Mouse (Mus musculus): ENCODE measurements at regions not wholly inside any gene's neighbourhood (a gene's known extent, or its start where the extent isn't known, plus 50 kb on each side); places are given as distances from the start of the nearest gene placed in this dataset.

GRCm38 (mm10) chr12:25332384-25333035 lies 235.6 kb upstream of the Id2 start:
- Histone ChIP-seq H3K4me3 (ENCODE audit: low read depth, low read length) (no peak overlapping the region), H3K27me3 (replicated peaks; ENCODE audit: control insufficient read depth, insufficient read depth, low read length) (no peaks in the 10 kb centered on the region), H3K36me3 (ENCODE audit: control insufficient read depth, insufficient read depth, low read length) (no peaks in the 10 kb centered on the region), H3K9me3 (ENCODE audit: control insufficient read depth, low read length) (no peaks in the 10 kb centered on the region), H3K4me2 (ENCODE audit: low read length) (no peak overlapping the region), H3K9ac (ENCODE audit: low read length) (no peak overlapping the region), H3K27ac (ENCODE audit: low read depth) (no peak overlapping the region), H3K4me1 (replicated peaks; ENCODE audit: control insufficient read depth, insufficient read depth, low read length) (no peaks in the 10 kb centered on the region)
- DNase-seq (ENCODE audit: low spot score) (no peak), ATAC-seq (replicated peaks; ENCODE audit: low FRiP score, low TSS enrichment, low read depth) (no peak)
- 86% methylated on average over 11 of the region's 11 CpGs for WGBS

- no peak overlapping the region for H3K27ac ChIP-seq (ENCODE audit: low read depth)
- H3K9ac ChIP-seq (ENCODE audit: low read length) = no peak overlapping the region
- ATAC-seq (replicated peaks; ENCODE audit: low FRiP score, low TSS enrichment, low read depth) = no peak
- no peak overlapping the region for H3K4me2 ChIP-seq (ENCODE audit: low read length)
- H3K36me3 ChIP-seq (ENCODE audit: control insufficient read depth, insufficient read depth, low read length) = no peaks in the 10 kb centered on the region
- DNase-seq (ENCODE audit: low spot score) = no peak
- H3K27me3 ChIP-seq (replicated peaks; ENCODE audit: control insufficient read depth, insufficient read depth, low read length) = no peaks in the 10 kb centered on the region
- 65% methylated on average over 5 of the region's 5 CpGs for WGBS
- H3K4me1 ChIP-seq (replicated peaks; ENCODE audit: control insufficient read depth, insufficient read depth, low read length) = no peaks in the 10 kb centered on the region
- no peaks in the 10 kb centered on the region for H3K9me3 ChIP-seq (ENCODE audit: control insufficient read depth, low read length)
- H3K4me3 ChIP-seq (ENCODE audit: low read depth, low read length) = no peak overlapping the region
These were observed 233.2 kb upstream of the Id2 start for GRCm38 (mm10) chr12:25330004-25330708.

GRCm38 (mm10) chr12:25325901-25326300 lies 229.0 kb upstream of the Id2 start:
- WGBS = 83% methylated on average over 3 of the region's 3 CpGs
- no peak overlapping the region for H3K9ac ChIP-seq (ENCODE audit: low read length)

DNA sequence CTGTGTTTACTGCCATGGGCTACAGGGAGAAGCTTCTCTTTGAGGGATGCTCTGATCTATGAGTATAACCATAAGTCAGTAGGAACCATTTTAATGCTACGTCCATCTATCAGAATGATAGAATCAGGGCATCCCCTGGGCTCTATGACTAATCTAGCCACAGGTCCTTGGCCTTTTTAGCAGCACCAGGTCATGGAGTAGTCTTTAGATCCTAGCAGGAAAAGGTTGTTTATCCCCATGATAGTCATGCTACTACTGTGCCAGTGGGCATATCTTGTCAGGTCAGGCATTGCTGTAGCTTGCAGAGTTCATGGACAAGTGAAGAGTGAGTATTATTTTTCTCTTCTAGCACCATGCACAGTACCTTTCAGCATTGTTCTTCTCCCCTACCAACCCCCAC lies 226.2 kb upstream of the Id2 start:
- no peak overlapping the region for H3K4me2 ChIP-seq (ENCODE audit: low read length)
- H3K4me3 ChIP-seq (ENCODE audit: low read depth, low read length) = no peak overlapping the region
- no peak overlapping the region for H3K9ac ChIP-seq (ENCODE audit: low read length)
- H3K4me1 ChIP-seq (replicated peaks; ENCODE audit: control insufficient read depth, insufficient read depth, low read length) = no peaks in the 10 kb centered on the region
- no peak overlapping the region for H3K27ac ChIP-seq (ENCODE audit: low read depth)
- no peak for DNase-seq (ENCODE audit: low spot score)
- no peaks in the 10 kb centered on the region for H3K27me3 ChIP-seq (replicated peaks; ENCODE audit: control insufficient read depth, insufficient read depth, low read length)
- 87% methylated on average over 1 of the region's 1 CpGs for WGBS
- ATAC-seq (replicated peaks; ENCODE audit: low FRiP score, low TSS enrichment, low read depth) = no peak
- H3K9me3 ChIP-seq (ENCODE audit: control insufficient read depth, low read length) = no peaks in the 10 kb centered on the region
- no peaks in the 10 kb centered on the region for H3K36me3 ChIP-seq (ENCODE audit: control insufficient read depth, insufficient read depth, low read length)

More at GRCm38 (mm10) chr12:25325901-25326300, 229.0 kb upstream of the Id2 start:
- DNase-seq (ENCODE audit: low spot score) (no peak), ATAC-seq (replicated peaks; ENCODE audit: low FRiP score, low TSS enrichment, low read depth) (no peak)
- Histone ChIP-seq H3K27me3 (replicated peaks; ENCODE audit: control insufficient read depth, insufficient read depth, low read length) (no peaks in the 10 kb centered on the region), H3K4me2 (ENCODE audit: low read length) (no peak overlapping the region), H3K4me1 (replicated peaks; ENCODE audit: control insufficient read depth, insufficient read depth, low read length) (no peaks in the 10 kb centered on the region), H3K36me3 (ENCODE audit: control insufficient read depth, insufficient read depth, low read length) (no peaks in the 10 kb centered on the region), H3K4me3 (ENCODE audit: low read depth, low read length) (no peak overlapping the region), H3K9me3 (ENCODE audit: control insufficient read depth, low read length) (no peaks in the 10 kb centered on the region), H3K27ac (ENCODE audit: low read depth) (no peak overlapping the region)

GRCm38 (mm10) chr12:25320262-25320767 lies 223.4 kb upstream of the Id2 start:
- Histone ChIP-seq H3K4me1 (replicated peaks; ENCODE audit: control insufficient read depth, insufficient read depth, low read length) (no peaks in the 10 kb centered on the region), H3K27me3 (replicated peaks; ENCODE audit: control insufficient read depth, insufficient read depth, low read length) (no peaks in the 10 kb centered on the region), H3K4me3 (ENCODE audit: low read depth, low read length) (no peak overlapping the region), H3K9ac (ENCODE audit: low read length) (no peak overlapping the region), H3K36me3 (ENCODE audit: control insufficient read depth, insufficient read depth, low read length) (no peaks in the 10 kb centered on the region), H3K9me3 (ENCODE audit: control insufficient read depth, low read length) (no peaks in the 10 kb centered on the region), H3K4me2 (ENCODE audit: low read length) (no peak overlapping the region), H3K27ac (ENCODE audit: low read depth) (no peak overlapping the region)
- 90% methylated on average over 3 of the region's 3 CpGs for WGBS
- no peak for DNase-seq (ENCODE audit: low spot score)
- no peak for ATAC-seq (replicated peaks; ENCODE audit: low FRiP score, low TSS enrichment, low read depth)

DNA sequence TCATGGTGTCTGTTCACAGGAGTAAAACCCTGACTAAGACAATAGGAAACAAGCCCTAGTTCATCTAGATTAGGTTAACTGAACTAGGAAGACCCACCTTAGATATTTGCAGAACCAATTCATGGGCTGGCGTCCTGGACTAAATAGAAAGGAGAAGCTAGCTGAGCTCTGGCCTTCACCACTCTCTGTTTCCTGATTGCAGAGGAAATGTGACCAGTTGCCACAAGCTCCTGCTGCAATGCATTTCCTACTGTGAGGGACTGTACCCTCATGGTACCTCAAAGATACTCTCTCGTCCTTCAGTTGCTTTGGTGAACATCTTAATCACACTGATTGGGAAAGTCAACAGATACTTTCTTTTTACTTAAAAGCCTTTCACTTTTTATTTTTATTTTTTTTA lies 222.9 kb upstream of the Id2 start:
- ATAC-seq (replicated peaks; ENCODE audit: low FRiP score, low TSS enrichment, low read depth) = no peak
- 92% methylated on average over 2 of the region's 2 CpGs for WGBS
- no peak overlapping the region for H3K4me3 ChIP-seq (ENCODE audit: low read depth, low read length)

GRCm38 (mm10) chr12:25318072-25318671 lies 221.2 kb upstream of the Id2 start:
- no peak for ATAC-seq (replicated peaks; ENCODE audit: low FRiP score, low TSS enrichment, low read depth)
- no peaks in the 10 kb centered on the region for H3K27me3 ChIP-seq (replicated peaks; ENCODE audit: control insufficient read depth, insufficient read depth, low read length)
- H3K4me3 ChIP-seq (ENCODE audit: low read depth, low read length) = no peak overlapping the region
- no peak overlapping the region for H3K27ac ChIP-seq (ENCODE audit: low read depth)
- H3K9ac ChIP-seq (ENCODE audit: low read length) = no peak overlapping the region
- no peaks in the 10 kb centered on the region for H3K9me3 ChIP-seq (ENCODE audit: control insufficient read depth, low read length)
- H3K36me3 ChIP-seq (ENCODE audit: control insufficient read depth, insufficient read depth, low read length) = no peaks in the 10 kb centered on the region
- WGBS = 67% methylated on average over 4 of the region's 4 CpGs
- no peaks in the 10 kb centered on the region for H3K4me1 ChIP-seq (replicated peaks; ENCODE audit: control insufficient read depth, insufficient read depth, low read length)
- H3K4me2 ChIP-seq (ENCODE audit: low read length) = no peak overlapping the region
- no peak for DNase-seq (ENCODE audit: low spot score)

More for the DNA sequence above, 222.9 kb upstream of the Id2 start:
- H3K27me3 ChIP-seq (replicated peaks; ENCODE audit: control insufficient read depth, insufficient read depth, low read length) = no peaks in the 10 kb centered on the region
- no peaks in the 10 kb centered on the region for H3K36me3 ChIP-seq (ENCODE audit: control insufficient read depth, insufficient read depth, low read length)
- no peaks in the 10 kb centered on the region for H3K9me3 ChIP-seq (ENCODE audit: control insufficient read depth, low read length)
- H3K9ac ChIP-seq (ENCODE audit: low read length) = no peak overlapping the region
- no peaks in the 10 kb centered on the region for H3K4me1 ChIP-seq (replicated peaks; ENCODE audit: control insufficient read depth, insufficient read depth, low read length)
- H3K4me2 ChIP-seq (ENCODE audit: low read length) = no peak overlapping the region
- DNase-seq (ENCODE audit: low spot score) = no peak
- no peak overlapping the region for H3K27ac ChIP-seq (ENCODE audit: low read depth)

DNA sequence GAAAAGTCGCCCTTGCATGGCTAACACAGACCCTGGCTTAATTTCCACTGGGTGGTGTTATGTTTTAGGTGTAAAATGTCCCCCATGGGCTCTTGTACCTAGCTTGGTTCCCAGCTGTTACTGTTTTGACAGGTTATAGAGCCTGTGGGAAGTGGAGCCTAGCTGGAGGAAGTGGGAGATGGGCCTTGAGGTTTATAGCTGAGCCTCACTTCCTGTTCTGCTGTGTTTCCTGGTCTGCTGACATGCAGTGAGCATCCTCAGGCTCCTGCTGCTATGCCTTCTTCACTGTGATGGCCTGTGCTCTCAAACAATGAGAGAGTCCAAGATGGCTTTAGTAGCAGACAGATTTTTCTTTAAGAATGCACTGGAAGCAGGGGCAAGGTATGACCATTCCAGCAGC lies 219.0 kb upstream of the Id2 start:
- Histone ChIP-seq H3K4me1 (replicated peaks; ENCODE audit: control insufficient read depth, insufficient read depth, low read length) (peaks cover under 1% of the 10 kb centered on the region; the same call in 1 of the 2 replicates), H3K9me3 (ENCODE audit: control insufficient read depth, low read length) (no peaks in the 10 kb centered on the region), H3K27me3 (replicated peaks; ENCODE audit: control insufficient read depth, insufficient read depth, low read length) (no peaks in the 10 kb centered on the region), H3K36me3 (ENCODE audit: control insufficient read depth, insufficient read depth, low read length) (no peaks in the 10 kb centered on the region), H3K4me2 (ENCODE audit: low read length) (no peak overlapping the region), H3K27ac (ENCODE audit: low read depth) (no peak overlapping the region), H3K4me3 (ENCODE audit: low read depth, low read length) (no peak overlapping the region), H3K9ac (ENCODE audit: low read length) (no peak overlapping the region)
- WGBS = 86% methylated on average over 1 of the region's 1 CpGs
- DNase-seq (ENCODE audit: low spot score) (no peak), ATAC-seq (replicated peaks; ENCODE audit: low FRiP score, low TSS enrichment, low read depth) (no peak)
